Mouse (Mus musculus) midbrain, embryonic 15.5 days (tissue): ENCODE measurements around the gene Stk40. TPM values are rescaled to one million over a fixed set of nuclear protein-coding genes. Genes with fewer than 3 reads are reported as not detected.

Source experiments
- ATAC-seq: fragments of 200-750 bp; cut with Nextera tagmentation; replicated peaks from 2 replicates; pipeline ENCODE4 v1.8.0; 2017; ENCODE audit warnings: moderate TSS enrichment
- H3K27ac ChIP-seq: fragments of 300-500 bp; sonication (generic); 2 replicates; pipeline ENCODE4 v1.5.1; 2015; ENCODE audit warnings: mild to moderate bottlenecking, inconsistent platforms
- H3K27me3 ChIP-seq: fragments of 300-500 bp; sonication (generic); replicated peaks from 2 replicates; pipeline ENCODE4 v1.6.1; 2015; ENCODE audit warnings: inconsistent platforms
- H3K36me3 ChIP-seq: fragments of 300-500 bp; sonication (generic); replicated peaks from 2 replicates; pipeline ENCODE4 v1.6.1; 2015; ENCODE audit warnings: inconsistent platforms
- H3K4me1 ChIP-seq: fragments of 300-500 bp; sonication (generic); 2 replicates; pipeline ENCODE4 v1.6.1; 2015; ENCODE audit warnings: inconsistent platforms
- H3K4me2 ChIP-seq: fragments of 300-500 bp; sonication (generic); 2 replicates; pipeline ENCODE4 v1.6.1; 2015; ENCODE audit warnings: inconsistent platforms, mild to moderate bottlenecking, moderate library complexity
- H3K4me3 ChIP-seq: fragments of 300-500 bp; sonication (generic); 2 replicates; pipeline ENCODE4 v1.5.1; 2015; ENCODE audit warnings: mild to moderate bottlenecking, inconsistent platforms
- H3K9ac ChIP-seq: fragments of 300-500 bp; sonication (generic); 2 replicates; pipeline ENCODE4 v1.6.1; 2015; ENCODE audit warnings: mild to moderate bottlenecking, inconsistent platforms
- H3K9me3 ChIP-seq: fragments of 300-500 bp; sonication (generic); 2 replicates; pipeline ENCODE4 v1.6.1; 2016; ENCODE audit warnings: inconsistent platforms
- WGBS: fragments of 180-500 bp; shearing (Covaris S2); methylation state at CpG from one replicate; pipeline ENCODE4 v1.1.7; 2015; ENCODE audit warnings: mixed read lengths; 5-methylcytosine and 5-hydroxymethylcytosine counted together
- polyA plus RNA-seq: library from polyadenylated mRNA; unstranded; fragments of >200 nt; fragmentation: Nextera tagmentation; extraction: Ambion mirVana; gene quantifications from 2 replicates; pipeline ENCODE4 v1.2.1, GENCODE M21; 2015

Stk40 gene
- polyA plus RNA-seq, 1 experiment from 2014 or later = 34.4 TPM

- peaks cover 50% of the 10 kb centered on the region for H3K36me3 ChIP-seq
Measured at GRCm38 (mm10) chr4:126134639-126135038, 30.9 kb downstream of the Stk40 start.

GRCm38 (mm10) chr4:126137773-126138172 lies 34.0 kb downstream of the Stk40 start:
- H3K4me1 ChIP-seq = peaks cover under 1% of the 10 kb centered on the region; the same call in 1 of the 2 replicates
- no peak overlapping the region for H3K4me2 ChIP-seq
- H3K9me3 ChIP-seq = no peaks in the 10 kb centered on the region
- 84% methylated on average over 4 of the region's 4 CpGs for WGBS
- H3K9ac ChIP-seq = no peak overlapping the region
- ATAC-seq = no peak
- H3K4me3 ChIP-seq = no peak overlapping the region
- H3K36me3 ChIP-seq = peaks cover 50% of the 10 kb centered on the region
- no peak overlapping the region for H3K27ac ChIP-seq
- no peaks in the 10 kb centered on the region for H3K27me3 ChIP-seq

More at GRCm38 (mm10) chr4:126134639-126135038, 30.9 kb downstream of the Stk40 start:
- Histone ChIP-seq H3K9me3 (no peaks in the 10 kb centered on the region), H3K27me3 (no peaks in the 10 kb centered on the region), H3K9ac (no peak overlapping the region), H3K27ac (no peak overlapping the region), H3K4me1 (peaks cover 15% of the 10 kb centered on the region), H3K4me2 (no peak overlapping the region), H3K4me3 (no peak overlapping the region)
- WGBS = 89% methylated on average over 4 of the region's 4 CpGs
- ATAC-seq = no peak

GRCm38 (mm10) chr4:126141021-126141420 lies 37.3 kb downstream of the Stk40 start:
- H3K9ac ChIP-seq = no peak overlapping the region
- no peak for ATAC-seq
- H3K4me3 ChIP-seq = no peak overlapping the region
- no peaks in the 10 kb centered on the region for H3K9me3 ChIP-seq
- H3K27ac ChIP-seq = no peak overlapping the region
- H3K4me2 ChIP-seq = no peak overlapping the region
- H3K4me1 ChIP-seq = no peaks in the 10 kb centered on the region
- no peaks in the 10 kb centered on the region for H3K27me3 ChIP-seq
- WGBS = 86% methylated on average over 5 of the region's 5 CpGs
- H3K36me3 ChIP-seq = peaks cover 34% of the 10 kb centered on the region

GRCm38 (mm10) chr4:126145396-126145795 lies 41.6 kb downstream of the Stk40 start:
- Histone ChIP-seq H3K27ac (no peak overlapping the region), H3K9ac (no peak overlapping the region), H3K36me3 (no peaks in the 10 kb centered on the region), H3K4me2 (no peak overlapping the region), H3K4me3 (no peak overlapping the region), H3K27me3 (peaks cover 32% of the 10 kb centered on the region), H3K9me3 (no peaks in the 10 kb centered on the region), H3K4me1 (peaks cover 22% of the 10 kb centered on the region)
- ATAC-seq = no peak
- 62% methylated on average over 4 of the region's 4 CpGs for WGBS

- Histone ChIP-seq H3K4me3 (no peak overlapping the region), H3K4me2 (no peak overlapping the region), H3K4me1 (peaks cover 22% of the 10 kb centered on the region), H3K9me3 (no peaks in the 10 kb centered on the region), H3K27me3 (peaks cover 38% of the 10 kb centered on the region), H3K27ac (no peak overlapping the region), H3K9ac (no peak overlapping the region), H3K36me3 (no peaks in the 10 kb centered on the region)
- no peak for ATAC-seq
- WGBS = 59% methylated on average over 9 of the region's 9 CpGs
Measured at GRCm38 (mm10) chr4:126146974-126147532, 43.3 kb downstream of the Stk40 start.

- peaks cover 38% of the 10 kb centered on the region for H3K27me3 ChIP-seq
- peak within 1 kb of the TSS; percentile 35 for H3K4me3 ChIP-seq
- H3K9me3 ChIP-seq = no peaks in the 10 kb centered on the region
- H3K27ac ChIP-seq = no peak within 1 kb of the TSS
- ATAC-seq = no peak
- WGBS = 3% methylated on average over 24 of the region's 24 CpGs
- peaks cover 22% of the 10 kb centered on the region for H3K4me1 ChIP-seq
- peak within 1 kb of the TSS; percentile 59 for H3K4me2 ChIP-seq
- no peaks in the 10 kb centered on the region for H3K36me3 ChIP-seq
- H3K9ac ChIP-seq = peak within 1 kb of the TSS; percentile 18; the same call in 1 of the 2 replicates
Measured at GRCm38 (mm10) chr4:126147533-126148160, 43.9 kb downstream of the Stk40 start, which contains the start of gene Eva1b. Eva1b (plus strand) TSS chr4:126147744.

- Histone ChIP-seq H3K4me3 (peak overlapping the region; percentile 35), H3K4me1 (peaks cover 22% of the 10 kb centered on the region), H3K27ac (no peak overlapping the region), H3K36me3 (no peaks in the 10 kb centered on the region), H3K27me3 (peaks cover 38% of the 10 kb centered on the region), H3K9ac (peak overlapping the region; percentile 18; the same call in 1 of the 2 replicates), H3K4me2 (peak overlapping the region; percentile 59), H3K9me3 (no peaks in the 10 kb centered on the region)
- ATAC-seq = 0 out of 2 replicates have a peak, but pooled peaks have one; percentile 45
- under 1% methylated on average over 63 of the region's 67 CpGs for WGBS
Measured at GRCm38 (mm10) chr4:126148161-126148961, 44.6 kb downstream of the Stk40 start.

GRCm38 (mm10) chr4:126149041-126149676 lies 45.4 kb downstream of the Stk40 start:
- H3K4me2 ChIP-seq = peak overlapping the region; percentile 59
- peak overlapping the region; percentile 35 for H3K4me3 ChIP-seq
- H3K36me3 ChIP-seq = no peaks in the 10 kb centered on the region
- H3K9me3 ChIP-seq = no peaks in the 10 kb centered on the region
- no peak overlapping the region for H3K27ac ChIP-seq
- WGBS = 28% methylated on average over 42 of the region's 42 CpGs
- H3K4me1 ChIP-seq = peaks cover 22% of the 10 kb centered on the region
- 0 out of 2 replicates have a peak, but pooled peaks have one; percentile 6 for ATAC-seq
- peaks cover 38% of the 10 kb centered on the region for H3K27me3 ChIP-seq
- H3K9ac ChIP-seq = peak overlapping the region; percentile 18; the same call in 1 of the 2 replicates

- H3K36me3 ChIP-seq = no peaks in the 10 kb centered on the region
- H3K27me3 ChIP-seq = peaks cover 38% of the 10 kb centered on the region
- H3K27ac ChIP-seq = no peak overlapping the region
- no peak overlapping the region for H3K9ac ChIP-seq
- H3K4me2 ChIP-seq = peak overlapping the region; percentile 59
- no peaks in the 10 kb centered on the region for H3K9me3 ChIP-seq
- no peak overlapping the region for H3K4me3 ChIP-seq
- peaks cover 22% of the 10 kb centered on the region for H3K4me1 ChIP-seq
- ATAC-seq = no peak
- WGBS = 42% methylated on average over 10 of the region's 10 CpGs
Measured at GRCm38 (mm10) chr4:126149798-126150197, 46.0 kb downstream of the Stk40 start.

GRCm38 (mm10) chr4:126150297-126150948 lies 46.7 kb downstream of the Stk40 start:
- Histone ChIP-seq H3K4me3 (no peak overlapping the region), H3K36me3 (no peaks in the 10 kb centered on the region), H3K27me3 (peaks cover 38% of the 10 kb centered on the region), H3K27ac (no peak overlapping the region), H3K4me1 (peaks cover 22% of the 10 kb centered on the region), H3K4me2 (peak overlapping the region; percentile 59; the same call in 1 of the 2 replicates), H3K9ac (no peak overlapping the region), H3K9me3 (no peaks in the 10 kb centered on the region)
- no peak for ATAC-seq
- 54% methylated on average over 16 of the region's 16 CpGs for WGBS

GRCm38 (mm10) chr4:126150949-126151320 lies 47.2 kb downstream of the Stk40 start:
- H3K36me3 ChIP-seq = no peaks in the 10 kb centered on the region
- WGBS = 65% methylated on average over 6 of the region's 6 CpGs
- peaks cover 38% of the 10 kb centered on the region for H3K27me3 ChIP-seq
- H3K4me2 ChIP-seq = no peak overlapping the region
- ATAC-seq = no peak
- peaks cover 22% of the 10 kb centered on the region for H3K4me1 ChIP-seq
- no peak overlapping the region for H3K4me3 ChIP-seq
- H3K27ac ChIP-seq = no peak overlapping the region
- H3K9me3 ChIP-seq = no peaks in the 10 kb centered on the region
- H3K9ac ChIP-seq = no peak overlapping the region
